Mouse (Mus musculus): ENCODE data around the gene Sass6. TPM values are rescaled to one million over a fixed set of nuclear protein-coding genes. Genes with fewer than 3 reads are reported as not detected.

Gene Sass6
- polyA plus RNA-seq, 1 experiment from 2014 or later: 18.5 TPM

Other genes with a start within 250 kb of the Sass6 start
- gene Cdc14a, start 170.9 kb upstream of the Sass6 start, polyA plus RNA-seq (2015; fragmentation: Nextera tagmentation; extraction: Ambion mirVana): 1.9 and 2.1 TPM in 2 replicates
- gene Rtca, start 86.8 kb upstream of the Sass6 start, polyA plus RNA-seq (2015; fragmentation: Nextera tagmentation; extraction: Ambion mirVana): 24.4 and 25.1 TPM in 2 replicates
- gene Dbt, start 81.9 kb upstream of the Sass6 start, polyA plus RNA-seq (2015; fragmentation: Nextera tagmentation; extraction: Ambion mirVana): 14.2 and 16.1 TPM in 2 replicates
- 2.8 and 2.9 TPM in 2 replicates for gene Lrrc39, start 32.0 kb upstream of the Sass6 start, polyA plus RNA-seq (2015; fragmentation: Nextera tagmentation; extraction: Ambion mirVana)
- 7.3 and 8.2 TPM in 2 replicates for gene Trmt13, start 19.6 kb downstream of the Sass6 start, polyA plus RNA-seq (2015; fragmentation: Nextera tagmentation; extraction: Ambion mirVana)
- 33.3 and 34.9 TPM in 2 replicates for gene Mfsd14a, start 67.7 kb downstream of the Sass6 start, polyA plus RNA-seq (2015; fragmentation: Nextera tagmentation; extraction: Ambion mirVana)
- not detected in 2 replicates for gene Gm43191, start 86.3 kb downstream of the Sass6 start, polyA plus RNA-seq (2015; fragmentation: Nextera tagmentation; extraction: Ambion mirVana)
- gene Slc35a3, start 117.8 kb downstream of the Sass6 start, polyA plus RNA-seq (2015; fragmentation: Nextera tagmentation; extraction: Ambion mirVana): 7.7 and 8.4 TPM in 2 replicates
- gene Agl, start 213.2 kb downstream of the Sass6 start, polyA plus RNA-seq (2015; fragmentation: Nextera tagmentation; extraction: Ambion mirVana): 10.3 and 12.1 TPM in 2 replicates

All from liver, embryonic 15.5 days (tissue).